Mouse (Mus musculus) liver, adult (tissue): Measurements from ENCODE around the gene Cfd.

Experiments
- GATA4 ChIP-seq: IDR thresholded peaks from 2 replicates; pipeline ENCODE4 v1.6.1; 2014; ENCODE audit warnings: mild to moderate bottlenecking, low read length; ENCODE audit not compliant: insufficient replicate concordance

Cfd gene

GRCm38 (mm10) chr10:79919251-79919849 lies 28.7 kb downstream of the Cfd start:
- TF ChIP-seq GATA4 = no peak

- no peak for TF ChIP-seq GATA4
Measured at GRCm38 (mm10) chr10:79920056-79920890, 29.6 kb downstream of the Cfd start.

- TF ChIP-seq GATA4 = no peak
Measured at GRCm38 (mm10) chr10:79920958-79921535, 30.4 kb downstream of the Cfd start, which contains the start of gene R3hdm4. R3hdm4 (minus strand) TSS chr10:79921208.

DNA sequence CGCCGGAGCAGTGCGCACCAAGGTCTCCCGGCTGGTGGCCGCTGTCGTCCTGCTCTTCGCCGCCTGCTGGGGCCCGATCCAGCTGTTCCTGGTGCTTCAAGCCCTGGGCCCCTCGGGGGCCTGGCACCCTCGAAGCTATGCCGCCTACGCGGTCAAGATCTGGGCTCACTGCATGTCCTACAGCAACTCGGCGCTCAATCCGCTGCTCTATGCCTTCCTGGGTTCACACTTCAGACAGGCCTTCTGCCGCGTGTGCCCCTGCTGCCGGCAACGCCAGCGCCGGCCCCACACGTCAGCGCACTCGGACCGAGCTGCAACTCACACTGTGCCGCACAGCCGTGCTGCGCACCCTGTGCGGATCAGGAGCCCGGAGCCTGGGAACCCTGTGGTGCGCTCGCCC lies 30.9 kb downstream of the Cfd start:
- TF ChIP-seq GATA4 = no peak

GRCm38 (mm10) chr10:79924998-79925784 lies 34.5 kb downstream of the Cfd start:
- TF ChIP-seq GATA4 = no peak; the same call in 1 of the 2 replicates

DNA sequence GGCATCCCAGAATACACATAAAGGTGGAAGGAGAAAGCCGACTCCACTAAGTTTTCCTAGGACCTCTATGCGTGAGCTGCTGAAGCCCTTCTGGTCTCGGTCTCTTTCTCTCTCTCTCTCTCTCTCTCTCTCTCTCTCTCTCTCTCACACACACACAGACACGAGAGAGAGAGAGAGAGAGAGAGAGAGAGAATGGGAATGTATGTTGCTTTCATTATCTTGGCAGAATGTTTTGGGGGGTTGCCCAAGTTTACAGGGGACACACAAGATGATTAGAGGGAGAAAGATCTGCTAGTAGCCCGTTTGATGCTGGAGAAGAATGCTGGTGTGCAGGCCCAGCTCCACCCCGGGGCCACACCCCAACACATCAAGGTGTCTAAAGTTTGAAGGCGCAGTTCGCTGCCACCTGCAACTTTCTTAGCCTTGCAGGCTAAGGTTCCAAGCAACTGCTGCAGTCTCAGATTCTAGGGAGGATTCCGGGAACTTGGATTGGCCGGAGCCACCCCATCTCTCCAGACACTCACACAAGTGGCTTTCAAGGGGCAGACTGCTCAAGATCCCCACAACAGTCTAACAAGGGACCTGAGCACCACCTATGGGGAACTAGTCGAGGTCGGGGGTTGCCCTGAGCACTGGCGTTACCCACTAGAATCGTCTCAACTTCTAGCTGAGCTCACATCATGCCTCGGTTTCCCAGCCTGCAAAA lies 35.3 kb downstream of the Cfd start:
- TF ChIP-seq GATA4 = no peak

- TF ChIP-seq GATA4 = peak; percentile 51; the same call in 1 of the 2 replicates
Measured at GRCm38 (mm10) chr10:79926491-79927323, 36.1 kb downstream of the Cfd start, which contains the start of gene Arid3a. Arid3a (plus strand) TSS chr10:79927043.

DNA sequence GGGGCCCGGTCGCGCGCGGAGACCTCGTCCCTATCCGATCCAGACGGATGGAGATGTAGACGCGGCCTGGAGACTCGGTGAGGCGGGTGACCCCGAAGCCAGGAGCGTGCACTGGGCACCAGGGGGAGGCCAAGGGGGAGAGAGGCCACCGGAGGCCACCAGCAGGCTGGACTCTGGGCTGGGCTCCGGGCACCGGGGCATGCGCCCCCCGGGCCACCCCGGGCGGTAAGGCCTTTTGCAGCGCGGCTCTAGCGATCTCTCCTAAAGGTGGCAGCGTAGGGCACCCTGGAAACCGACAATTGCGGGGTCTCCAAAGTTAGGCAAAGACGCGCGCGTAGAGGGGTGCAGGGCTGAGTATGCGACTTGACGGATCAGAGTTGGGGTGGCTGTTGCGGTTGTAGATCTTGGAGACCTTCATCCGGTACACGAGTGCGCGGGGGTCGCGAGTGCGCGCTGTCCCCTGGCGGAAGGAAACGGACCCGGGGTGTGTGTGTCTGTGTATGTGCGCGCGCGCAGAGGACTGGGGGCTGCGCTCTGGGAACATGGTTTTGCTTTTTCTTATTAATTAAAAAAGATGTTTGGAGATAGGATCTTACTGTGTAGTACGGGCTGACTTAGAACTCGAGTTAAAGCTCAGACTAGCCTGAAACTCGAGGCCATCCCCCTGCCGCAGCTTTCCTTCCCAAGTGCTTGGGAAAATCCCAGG lies 36.8 kb downstream of the Cfd start:
- TF ChIP-seq GATA4 = no peak

DNA sequence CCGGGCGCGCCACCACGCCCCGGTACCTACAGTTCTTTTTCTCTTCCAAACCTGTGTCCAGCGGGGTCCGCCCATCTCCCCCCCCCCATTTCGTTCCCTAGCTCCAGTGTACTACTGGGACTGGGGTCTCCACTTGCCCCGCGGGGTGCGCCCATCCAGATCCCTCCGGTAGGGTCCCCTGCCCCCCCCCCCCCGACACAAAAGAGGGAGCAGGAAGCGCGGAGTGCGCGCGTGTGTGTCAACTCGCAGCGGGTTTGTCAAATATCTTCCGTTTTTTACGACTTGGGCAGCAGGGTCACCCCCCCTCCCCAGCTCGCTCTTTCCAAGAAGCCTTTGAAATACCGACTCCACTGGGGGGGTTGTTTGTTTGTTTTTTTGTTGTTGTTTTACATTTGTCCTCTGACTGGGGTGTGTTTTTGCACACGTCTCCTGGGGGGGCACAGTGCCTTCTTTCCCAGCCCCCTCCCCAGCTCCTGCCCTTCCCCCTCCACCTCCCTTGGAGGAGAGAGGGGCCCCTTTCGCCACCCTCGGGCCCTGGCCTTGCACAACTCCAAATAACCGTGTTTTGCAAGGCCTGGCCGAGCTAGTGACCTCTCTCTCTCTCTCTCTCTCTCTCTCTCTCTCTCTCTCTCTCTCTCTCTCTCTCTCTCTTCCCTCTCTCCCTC lies 37.5 kb downstream of the Cfd start:
- no peak for TF ChIP-seq GATA4

GRCm38 (mm10) chr10:79928907-79929701 lies 38.5 kb downstream of the Cfd start:
- no peak for TF ChIP-seq GATA4

GRCm38 (mm10) chr10:79929967-79930825 lies 39.5 kb downstream of the Cfd start:
- TF ChIP-seq GATA4 = no peak
